Mouse (Mus musculus): ENCODE data around the gene Fam205a1. TPM values are rescaled to one million over a fixed set of nuclear protein-coding genes. Genes with fewer than 3 reads are reported as not detected.
"Not testable (repeated sequence)": the region's sequence is repeated elsewhere in the genome, so short reads cannot be mapped to it uniquely, and the experiment has no call there.

The Fam205a1 gene
- polyA plus RNA-seq (2016; fragmentation: Nextera tagmentation; extraction: Ambion mirVana), result 0.04 TPM in 2 replicates

- not testable (repeated sequence) for H3K4me1 ChIP-seq; H3K27me3 ChIP-seq (ENCODE audit: insufficient read depth, poor library complexity, severe bottlenecking); H3K27ac ChIP-seq; H3K36me3 ChIP-seq; DNase-seq (ENCODE audit: low spot score); H3K4me3 ChIP-seq; H3K9me3 ChIP-seq
- 75% methylated on average over 1 of the region's 1 CpGs for WGBS
Measured at GRCm38 (mm10) chr4:42853788-42854187, at the start of gene Fam205a1. Gene Fam205a1, minus strand, starts transcription at chr4:42853888.

GRCm38 (mm10) chr4:42902730-42903129, 49.0 kb upstream of the Fam205a1 start:
- H3K4me3 ChIP-seq, result no peak overlapping the region
- DNase-seq (ENCODE audit: low spot score), result peak; percentile 68
- H3K4me1 ChIP-seq, result no peaks in the 10 kb centered on the region
- 83% methylated on average over 5 of the region's 5 CpGs for WGBS
- H3K9me3 ChIP-seq, result no peaks in the 10 kb centered on the region
- H3K27ac ChIP-seq, result no peak overlapping the region
- H3K27me3 ChIP-seq (ENCODE audit: insufficient read depth, poor library complexity, severe bottlenecking), result no peaks in the 10 kb centered on the region; the same call in 1 of the 2 replicates
- H3K36me3 ChIP-seq, result no peaks in the 10 kb centered on the region

- no peaks in the 10 kb centered on the region; the same call in 1 of the 2 replicates for H3K27me3 ChIP-seq (ENCODE audit: insufficient read depth, poor library complexity, severe bottlenecking)
- H3K27ac ChIP-seq, result no peak overlapping the region
- no peak overlapping the region for H3K4me3 ChIP-seq
- no peaks in the 10 kb centered on the region for H3K36me3 ChIP-seq
- WGBS, result 55% methylated on average over 9 of the region's 9 CpGs
- no peak for DNase-seq (ENCODE audit: low spot score)
- no peaks in the 10 kb centered on the region for H3K4me1 ChIP-seq
- H3K9me3 ChIP-seq, result no peaks in the 10 kb centered on the region
Measured at GRCm38 (mm10) chr4:42902174-42902573, 48.5 kb upstream of the Fam205a1 start.

DNA sequence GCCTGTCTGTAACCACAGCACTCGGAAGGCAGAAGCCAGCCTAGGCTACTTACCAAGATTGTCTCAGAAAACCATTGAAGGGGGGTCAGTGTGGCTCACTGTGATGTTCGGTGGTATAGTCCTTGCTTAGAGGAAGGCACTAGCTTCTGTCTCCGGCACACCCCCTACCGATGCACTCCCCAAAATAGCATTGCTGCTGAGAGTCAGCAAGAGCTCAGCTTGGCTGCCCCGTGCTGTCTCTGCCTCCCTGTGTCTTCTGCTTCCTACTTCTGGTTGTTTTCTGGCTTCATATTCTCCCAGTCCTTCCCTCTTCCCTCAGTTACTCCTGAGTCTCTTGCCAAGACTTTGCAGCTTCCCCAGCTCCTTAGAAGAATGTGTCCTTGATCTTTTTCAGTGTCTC, 47.2 kb upstream of the Fam205a1 start:
- no peak overlapping the region for H3K27ac ChIP-seq
- no peak for DNase-seq (ENCODE audit: low spot score)
- no peaks in the 10 kb centered on the region for H3K9me3 ChIP-seq
- H3K27me3 ChIP-seq (ENCODE audit: insufficient read depth, poor library complexity, severe bottlenecking), result no peaks in the 10 kb centered on the region; the same call in 1 of the 2 replicates
- H3K4me3 ChIP-seq, result no peak overlapping the region
- H3K36me3 ChIP-seq, result no peaks in the 10 kb centered on the region
- 63% methylated on average over 5 of the region's 5 CpGs for WGBS
- no peaks in the 10 kb centered on the region for H3K4me1 ChIP-seq

GRCm38 (mm10) chr4:42898914-42899313, 45.2 kb upstream of the Fam205a1 start:
- 35% methylated on average over 3 of the region's 3 CpGs for WGBS
- H3K36me3 ChIP-seq, result no peaks in the 10 kb centered on the region
- H3K4me3 ChIP-seq, result no peak overlapping the region
- H3K4me1 ChIP-seq, result no peaks in the 10 kb centered on the region
- H3K27ac ChIP-seq, result no peak overlapping the region
- H3K27me3 ChIP-seq (ENCODE audit: insufficient read depth, poor library complexity, severe bottlenecking), result no peaks in the 10 kb centered on the region; the same call in 1 of the 2 replicates
- DNase-seq (ENCODE audit: low spot score), result no peak
- no peaks in the 10 kb centered on the region for H3K9me3 ChIP-seq

- DNase-seq (ENCODE audit: low spot score), result no peak
- Histone ChIP-seq H3K36me3 (no peaks in the 10 kb centered on the region), H3K4me1 (no peaks in the 10 kb centered on the region), H3K27ac (no peak overlapping the region), H3K4me3 (no peak overlapping the region), H3K9me3 (no peaks in the 10 kb centered on the region), H3K27me3 (ENCODE audit: insufficient read depth, poor library complexity, severe bottlenecking) (no peaks in the 10 kb centered on the region)
- 82% methylated on average over 7 of the region's 7 CpGs for WGBS
Measured at GRCm38 (mm10) chr4:42895118-42895517, 41.4 kb upstream of the Fam205a1 start.

GRCm38 (mm10) chr4:42891176-42891575, 37.5 kb upstream of the Fam205a1 start:
- WGBS, result 62% methylated on average over 7 of the region's 7 CpGs

GRCm38 (mm10) chr4:42888806-42889205, 35.1 kb upstream of the Fam205a1 start:
- DNase-seq (ENCODE audit: low spot score), result no peak
- H3K36me3 ChIP-seq, result no peaks in the 10 kb centered on the region
- 84% methylated on average over 6 of the region's 6 CpGs for WGBS

More at GRCm38 (mm10) chr4:42891176-42891575, 37.5 kb upstream of the Fam205a1 start:
- H3K4me1 ChIP-seq, result no peaks in the 10 kb centered on the region
- no peaks in the 10 kb centered on the region for H3K9me3 ChIP-seq
- H3K4me3 ChIP-seq, result no peak overlapping the region
- no peak overlapping the region for H3K27ac ChIP-seq
- H3K27me3 ChIP-seq (ENCODE audit: insufficient read depth, poor library complexity, severe bottlenecking), result peaks cover 3% of the 10 kb centered on the region; the same call in 1 of the 2 replicates
- no peaks in the 10 kb centered on the region for H3K36me3 ChIP-seq
- no peak for DNase-seq (ENCODE audit: low spot score)

GRCm38 (mm10) chr4:42886926-42887325, 33.2 kb upstream of the Fam205a1 start:
- Histone ChIP-seq H3K36me3 (no peaks in the 10 kb centered on the region), H3K4me1 (no peaks in the 10 kb centered on the region), H3K27ac (no peak overlapping the region), H3K4me3 (no peak overlapping the region), H3K9me3 (no peaks in the 10 kb centered on the region), H3K27me3 (ENCODE audit: insufficient read depth, poor library complexity, severe bottlenecking) (peaks cover 3% of the 10 kb centered on the region; the same call in 1 of the 2 replicates)
- no peak for DNase-seq (ENCODE audit: low spot score)
- WGBS, result 88% methylated on average over 6 of the region's 6 CpGs

More at GRCm38 (mm10) chr4:42888806-42889205, 35.1 kb upstream of the Fam205a1 start:
- Histone ChIP-seq H3K27me3 (ENCODE audit: insufficient read depth, poor library complexity, severe bottlenecking) (peaks cover 3% of the 10 kb centered on the region; the same call in 1 of the 2 replicates), H3K4me1 (no peaks in the 10 kb centered on the region), H3K4me3 (no peak overlapping the region), H3K9me3 (no peaks in the 10 kb centered on the region), H3K27ac (no peak overlapping the region)

GRCm38 (mm10) chr4:42880677-42880948, 26.9 kb upstream of the Fam205a1 start:
- 65% methylated on average over 1 of the region's 1 CpGs for WGBS
- H3K9me3 ChIP-seq, result no peaks in the 10 kb centered on the region
- no peaks in the 10 kb centered on the region for H3K27me3 ChIP-seq (ENCODE audit: insufficient read depth, poor library complexity, severe bottlenecking)
- DNase-seq (ENCODE audit: low spot score), result peak; percentile 64
- H3K4me1 ChIP-seq, result peaks cover 5% of the 10 kb centered on the region; the same call in 1 of the 2 replicates
- no peak overlapping the region for H3K4me3 ChIP-seq
- H3K27ac ChIP-seq, result peak overlapping the region; percentile 59; the same call in 1 of the 2 replicates
- H3K36me3 ChIP-seq, result no peaks in the 10 kb centered on the region

DNA sequence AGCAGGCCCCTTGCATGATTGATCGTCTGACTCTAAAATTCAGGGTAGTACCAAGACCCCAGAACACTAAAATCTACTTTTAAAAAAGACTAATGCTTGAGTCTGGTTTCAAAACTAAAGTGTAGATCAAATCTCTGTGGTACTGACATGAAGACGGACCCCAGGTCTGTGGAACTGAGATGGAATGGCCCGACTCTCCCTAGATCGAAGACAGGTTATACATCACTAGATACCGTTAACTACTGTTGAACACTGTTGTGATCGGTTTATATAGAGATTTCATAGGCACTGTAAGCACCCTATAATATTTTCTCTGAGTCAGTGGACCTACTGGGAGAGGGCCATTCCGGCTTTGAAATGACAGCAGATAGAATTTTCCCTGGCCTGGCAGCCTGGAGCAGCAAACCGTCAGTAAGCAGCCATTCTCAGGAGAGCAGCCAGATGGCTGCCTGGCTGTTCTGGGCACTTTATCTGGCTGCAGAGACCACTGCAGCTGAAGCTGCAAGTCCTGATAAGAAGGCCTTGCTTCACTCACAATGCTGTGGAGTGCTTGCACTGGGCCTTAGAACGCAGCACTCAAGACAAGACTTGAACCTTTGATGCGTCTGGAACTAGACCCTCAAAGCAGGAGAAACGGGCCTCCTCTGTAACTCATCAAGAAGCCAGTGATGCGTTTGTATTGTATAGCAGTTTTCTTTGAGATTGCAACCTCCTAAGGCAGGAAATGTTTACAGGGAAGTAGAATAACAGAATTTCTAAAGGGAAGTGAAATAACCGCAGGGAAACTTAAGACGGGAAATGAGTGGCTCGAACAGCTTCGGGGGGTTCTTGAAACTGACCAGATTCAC, 26.4 kb upstream of the Fam205a1 start:
- 0 out of 2 replicates have a peak, but pooled peaks cover 3% of the 10 kb centered on the region for H3K27me3 ChIP-seq (ENCODE audit: insufficient read depth, poor library complexity, severe bottlenecking)
- H3K4me1 ChIP-seq, result peaks cover 5% of the 10 kb centered on the region; the same call in 1 of the 2 replicates
- no peak overlapping the region for H3K4me3 ChIP-seq
- H3K9me3 ChIP-seq, result no peaks in the 10 kb centered on the region
- DNase-seq (ENCODE audit: low spot score), result peak; percentile 90
- peak overlapping the region; percentile 59; the same call in 1 of the 2 replicates for H3K27ac ChIP-seq
- H3K36me3 ChIP-seq, result no peaks in the 10 kb centered on the region
- 56% methylated on average over 16 of the region's 16 CpGs for WGBS

GRCm38 (mm10) chr4:42877657-42878056, 24.0 kb upstream of the Fam205a1 start:
- Histone ChIP-seq H3K4me1 (peaks cover 5% of the 10 kb centered on the region; the same call in 1 of the 2 replicates), H3K27ac (no peak overlapping the region), H3K36me3 (no peaks in the 10 kb centered on the region), H3K9me3 (no peaks in the 10 kb centered on the region), H3K4me3 (no peak overlapping the region), H3K27me3 (ENCODE audit: insufficient read depth, poor library complexity, severe bottlenecking) (0 out of 2 replicates have a peak, but pooled peaks cover 6% of the 10 kb centered on the region)
- 75% methylated on average over 2 of the region's 2 CpGs for WGBS
- no peak for DNase-seq (ENCODE audit: low spot score)

DNA sequence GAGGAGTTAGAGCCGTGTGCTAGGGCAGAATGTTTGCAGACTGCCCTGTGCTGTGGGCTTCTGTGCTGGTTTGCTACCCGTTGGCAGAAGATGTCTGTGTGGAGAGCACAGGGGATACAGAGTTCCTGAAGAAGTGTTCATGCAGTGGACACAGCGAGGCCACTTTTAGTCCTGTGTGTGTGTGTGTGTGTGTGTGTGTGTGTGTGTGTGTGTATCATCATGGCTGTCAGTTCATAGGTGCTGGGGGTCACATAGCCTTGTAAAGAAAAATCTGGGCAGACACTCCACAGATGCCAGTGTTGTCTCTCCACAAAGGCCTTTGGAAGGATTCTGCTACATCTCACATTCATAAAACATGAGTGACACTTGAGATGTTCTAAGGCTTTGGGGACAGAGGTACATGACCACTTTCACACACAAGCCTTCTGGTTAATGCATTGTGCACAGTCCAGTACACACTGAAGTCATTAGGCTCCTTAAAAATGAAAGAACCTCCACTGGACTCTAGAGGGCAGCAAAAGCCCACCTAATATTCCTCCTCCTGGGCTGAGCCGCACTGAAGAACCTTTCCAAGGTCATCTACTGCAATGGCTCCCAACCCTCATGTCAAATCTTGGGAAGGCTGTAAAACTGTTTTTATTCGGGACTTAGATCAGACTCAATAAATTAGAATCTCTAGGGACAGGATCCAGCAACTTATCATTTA, 23.1 kb upstream of the Fam205a1 start:
- Histone ChIP-seq H3K27ac (no peak overlapping the region), H3K4me1 (peaks cover 5% of the 10 kb centered on the region; the same call in 1 of the 2 replicates), H3K4me3 (no peak overlapping the region), H3K36me3 (no peaks in the 10 kb centered on the region), H3K9me3 (no peaks in the 10 kb centered on the region), H3K27me3 (ENCODE audit: insufficient read depth, poor library complexity, severe bottlenecking) (0 out of 2 replicates have a peak, but pooled peaks cover 6% of the 10 kb centered on the region)
- 37% methylated on average over 5 of the region's 5 CpGs for WGBS
- DNase-seq (ENCODE audit: low spot score), result no peak
